Mouse (Mus musculus): ENCODE results near the gene Pitpna. TPM values are rescaled to one million over a fixed set of nuclear protein-coding genes. Genes with fewer than 3 reads are reported as not detected.

Gene Pitpna
- polyA plus RNA-seq, 1 experiment from 2014 or later, result 90.2 TPM

GRCm38 (mm10) chr11:75669853-75670200 lies 81.9 kb downstream of the Pitpna start:
- H3K36me3 ChIP-seq (ENCODE audit: control insufficient read depth, insufficient read depth), result peaks cover 2% of the 10 kb centered on the region; the same call in 1 of the 2 replicates
- H3K27me3 ChIP-seq (replicated peaks; ENCODE audit: control insufficient read depth, insufficient read depth, low read length), result no peaks in the 10 kb centered on the region
- no peak overlapping the region for H3K4me3 ChIP-seq (replicated peaks; ENCODE audit: low read length)
- no peak overlapping the region for H3K27ac ChIP-seq (ENCODE audit: low read length)
- ATAC-seq, result no peak
- no peaks in the 10 kb centered on the region for H3K9me3 ChIP-seq (ENCODE audit: control insufficient read depth, low read length)
- H3K4me1 ChIP-seq (replicated peaks; ENCODE audit: control insufficient read depth, insufficient read depth, low read length), result no peaks in the 10 kb centered on the region
- no peak overlapping the region for H3K4me2 ChIP-seq (ENCODE audit: low read length)
- WGBS, result 94% methylated on average over 12 of the region's 12 CpGs
- no peak overlapping the region for H3K9ac ChIP-seq (replicated peaks; ENCODE audit: low read depth, low read length)

- Histone ChIP-seq H3K4me3 (replicated peaks; ENCODE audit: low read length) (no peak overlapping the region), H3K4me2 (ENCODE audit: low read length) (no peak overlapping the region), H3K9ac (replicated peaks; ENCODE audit: low read depth, low read length) (no peak overlapping the region), H3K27me3 (replicated peaks; ENCODE audit: control insufficient read depth, insufficient read depth, low read length) (no peaks in the 10 kb centered on the region), H3K4me1 (replicated peaks; ENCODE audit: control insufficient read depth, insufficient read depth, low read length) (no peaks in the 10 kb centered on the region), H3K36me3 (ENCODE audit: control insufficient read depth, insufficient read depth) (peaks cover 2% of the 10 kb centered on the region; the same call in 1 of the 2 replicates), H3K9me3 (ENCODE audit: control insufficient read depth, low read length) (no peaks in the 10 kb centered on the region), H3K27ac (ENCODE audit: low read length) (no peak overlapping the region)
- WGBS, result 91% methylated on average over 22 of the region's 22 CpGs
- ATAC-seq, result no peak
These were observed 83.7 kb downstream of the Pitpna start for GRCm38 (mm10) chr11:75671426-75672180.

- peaks cover 2% of the 10 kb centered on the region; the same call in 1 of the 2 replicates for H3K36me3 ChIP-seq (ENCODE audit: control insufficient read depth, insufficient read depth)
- WGBS, result 92% methylated on average over 5 of the region's 5 CpGs
- H3K4me2 ChIP-seq (ENCODE audit: low read length), result no peak overlapping the region
- no peak overlapping the region for H3K9ac ChIP-seq (replicated peaks; ENCODE audit: low read depth, low read length)
- H3K27me3 ChIP-seq (replicated peaks; ENCODE audit: control insufficient read depth, insufficient read depth, low read length), result no peaks in the 10 kb centered on the region
- ATAC-seq, result no peak
- no peak overlapping the region for H3K4me3 ChIP-seq (replicated peaks; ENCODE audit: low read length)
- no peaks in the 10 kb centered on the region for H3K4me1 ChIP-seq (replicated peaks; ENCODE audit: control insufficient read depth, insufficient read depth, low read length)
- no peaks in the 10 kb centered on the region for H3K9me3 ChIP-seq (ENCODE audit: control insufficient read depth, low read length)
- no peak overlapping the region for H3K27ac ChIP-seq (ENCODE audit: low read length)
These were observed 85.5 kb downstream of the Pitpna start for GRCm38 (mm10) chr11:75673411-75673810.

DNA sequence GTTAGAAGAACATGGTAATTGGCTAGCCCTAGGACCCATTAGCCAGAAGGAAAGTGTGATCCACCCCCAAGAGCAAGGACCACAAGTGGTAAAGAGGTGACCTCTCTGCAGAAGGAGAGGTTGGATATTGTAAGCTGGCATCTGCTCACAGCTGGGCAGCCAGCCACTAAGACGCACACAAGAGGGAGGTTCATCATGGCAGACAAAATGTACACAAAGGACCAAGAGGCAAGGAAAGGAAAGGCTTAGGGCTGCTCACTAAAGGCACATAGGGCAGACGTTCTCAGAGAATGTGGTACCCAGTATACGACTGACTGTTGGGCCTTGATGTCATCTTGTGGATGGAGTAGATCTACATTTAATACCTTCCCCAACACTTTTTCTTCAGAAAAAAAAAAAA lies 87.0 kb downstream of the Pitpna start:
- no peaks in the 10 kb centered on the region for H3K9me3 ChIP-seq (ENCODE audit: control insufficient read depth, low read length)
- no peak overlapping the region for H3K27ac ChIP-seq (ENCODE audit: low read length)
- H3K4me2 ChIP-seq (ENCODE audit: low read length), result no peak overlapping the region
- H3K27me3 ChIP-seq (replicated peaks; ENCODE audit: control insufficient read depth, insufficient read depth, low read length), result no peaks in the 10 kb centered on the region
- peaks cover under 1% of the 10 kb centered on the region; the same call in 1 of the 2 replicates for H3K4me1 ChIP-seq (replicated peaks; ENCODE audit: control insufficient read depth, insufficient read depth, low read length)
- H3K4me3 ChIP-seq (replicated peaks; ENCODE audit: low read length), result no peak overlapping the region
- no peak for ATAC-seq
- no peak overlapping the region for H3K9ac ChIP-seq (replicated peaks; ENCODE audit: low read depth, low read length)
- whole genome bisulfite sequencing, result 84% methylated on average over 3 of the region's 3 CpGs
- H3K36me3 ChIP-seq (ENCODE audit: control insufficient read depth, insufficient read depth), result peaks cover 2% of the 10 kb centered on the region; the same call in 1 of the 2 replicates

DNA sequence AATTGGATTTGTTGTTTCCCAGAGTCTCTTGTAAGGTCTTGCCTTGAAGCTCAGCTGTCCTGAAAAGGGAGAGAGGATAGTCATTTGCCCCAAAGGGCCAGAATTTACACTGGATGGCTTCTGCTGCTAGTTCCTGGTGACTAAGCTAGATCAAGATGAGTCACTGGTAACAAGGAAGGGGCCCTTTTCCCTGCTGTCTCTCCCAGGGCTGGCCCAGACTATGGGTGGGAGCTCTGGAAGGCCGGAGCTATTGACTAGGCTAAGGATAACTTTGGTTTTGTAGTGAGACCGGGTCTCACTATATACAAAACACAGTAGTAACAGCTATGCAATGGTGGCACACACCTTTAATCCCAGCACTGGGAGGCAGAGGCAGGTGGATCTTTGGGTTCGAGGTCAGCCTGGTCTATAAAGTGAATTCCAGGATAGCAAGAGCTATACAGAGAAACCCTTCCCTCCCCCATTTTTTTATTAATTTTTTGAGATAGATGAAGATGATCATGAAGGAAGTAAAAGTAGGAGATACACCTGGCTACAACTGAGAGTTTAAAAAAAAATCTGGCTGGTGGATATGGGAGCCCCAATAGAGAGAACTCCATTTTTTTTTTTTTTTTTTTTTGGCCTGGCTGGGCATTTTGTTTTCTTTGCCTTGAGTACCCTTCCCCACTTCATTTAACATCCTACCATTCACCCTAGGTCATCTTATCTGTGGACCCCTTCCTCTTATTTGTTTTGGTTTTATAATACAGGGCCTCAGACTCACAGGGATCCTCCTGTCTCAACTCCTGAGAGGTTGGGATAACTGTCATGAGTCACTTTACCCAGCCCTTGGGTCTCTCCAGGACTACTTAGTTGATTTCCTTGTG lies 90.2 kb downstream of the Pitpna start:
- H3K4me2 ChIP-seq (ENCODE audit: low read length), result peak overlapping the region; percentile 48
- H3K9ac ChIP-seq (replicated peaks; ENCODE audit: low read depth, low read length), result peak overlapping the region; percentile 27
- WGBS, result 90% methylated on average over 3 of the region's 3 CpGs
- ATAC-seq, result no peak
- H3K4me1 ChIP-seq (replicated peaks; ENCODE audit: control insufficient read depth, insufficient read depth, low read length), result peaks cover 13% of the 10 kb centered on the region
- H3K9me3 ChIP-seq (ENCODE audit: control insufficient read depth, low read length), result no peaks in the 10 kb centered on the region
- H3K4me3 ChIP-seq (replicated peaks; ENCODE audit: low read length), result peak overlapping the region; percentile 98
- no peaks in the 10 kb centered on the region for H3K27me3 ChIP-seq (replicated peaks; ENCODE audit: control insufficient read depth, insufficient read depth, low read length)
- no peaks in the 10 kb centered on the region for H3K36me3 ChIP-seq (ENCODE audit: control insufficient read depth, insufficient read depth)
- H3K27ac ChIP-seq (ENCODE audit: low read length), result no peak overlapping the region

Small RNA genes within 50 kb of the gene (microRNA-seq; reads per million reads assigned to microRNA genes)
- not detected for gene Mir3971

Other genes with a start within 250 kb of the Pitpna start
- gene Rpa1, start 239.8 kb upstream of the Pitpna start, polyA plus RNA-seq (2015; fragmentation: Nextera tagmentation; extraction: Ambion mirVana), result 67.1 and 71.5 TPM in 2 replicates
- gene Smyd4, start 239.7 kb upstream of the Pitpna start, polyA plus RNA-seq (2015; fragmentation: Nextera tagmentation; extraction: Ambion mirVana), result 15.0 and 19.0 TPM in 2 replicates
- gene Serpinf1, start 165.4 kb upstream of the Pitpna start, polyA plus RNA-seq (2015; fragmentation: Nextera tagmentation; extraction: Ambion mirVana), result 24.3 and 44.3 TPM in 2 replicates
- gene Serpinf2, start 148.5 kb upstream of the Pitpna start, polyA plus RNA-seq (2015; fragmentation: Nextera tagmentation; extraction: Ambion mirVana), result not detected in 2 replicates
- 9.2 and 10.0 TPM in 2 replicates for gene Wdr81, start 133.4 kb upstream of the Pitpna start, polyA plus RNA-seq (2015; fragmentation: Nextera tagmentation; extraction: Ambion mirVana)
- 1.4 and 1.6 TPM in 2 replicates for gene Tlcd2, start 126.4 kb upstream of the Pitpna start, polyA plus RNA-seq (2015; fragmentation: Nextera tagmentation; extraction: Ambion mirVana)
- gene Prpf8, start 101.3 kb upstream of the Pitpna start, polyA plus RNA-seq (2015; fragmentation: Nextera tagmentation; extraction: Ambion mirVana), result 54.8 and 58.5 TPM in 2 replicates
- 1.2 and 1.3 TPM in 2 replicates for gene Rilp, start 78.0 kb upstream of the Pitpna start, polyA plus RNA-seq (2015; fragmentation: Nextera tagmentation; extraction: Ambion mirVana)
- 3.6 and 4.2 TPM in 2 replicates for gene Scarf1, start 74.6 kb upstream of the Pitpna start, polyA plus RNA-seq (2015; fragmentation: Nextera tagmentation; extraction: Ambion mirVana)
- gene Slc43a2, start 56.4 kb upstream of the Pitpna start, polyA plus RNA-seq (2015; fragmentation: Nextera tagmentation; extraction: Ambion mirVana), result 12.5 and 16.4 TPM in 2 replicates
- 54.4 and 59.3 TPM in 2 replicates for gene Inpp5k, start 42.9 kb downstream of the Pitpna start, polyA plus RNA-seq (2015; fragmentation: Nextera tagmentation; extraction: Ambion mirVana)
- 11.3 and 11.9 TPM in 2 replicates for gene Myo1c, start 62.4 kb downstream of the Pitpna start, polyA plus RNA-seq (2015; fragmentation: Nextera tagmentation; extraction: Ambion mirVana)
- 130 and 142 TPM in 2 replicates for gene Crk, start 91.2 kb downstream of the Pitpna start, polyA plus RNA-seq (2015; fragmentation: Nextera tagmentation; extraction: Ambion mirVana)
- 1,407 and 1,506 TPM in 2 replicates for gene Ywhae, start 144.8 kb downstream of the Pitpna start, polyA plus RNA-seq (2015; fragmentation: Nextera tagmentation; extraction: Ambion mirVana)
- 2.3 and 3.0 TPM in 2 replicates for gene Doc2b, start 208.0 kb downstream of the Pitpna start, polyA plus RNA-seq (2015; fragmentation: Nextera tagmentation; extraction: Ambion mirVana)

Data from forebrain, embryonic 16.5 days (tissue).